Mouse (Mus musculus) cerebellum, postnatal 10 days (tissue): ENCODE data around the gene Krt8.

Experiments used
- DNase-seq, 2 experiments: peaks; one replicate each; pipeline ENCODE4 v3.0.0; 2021; ENCODE audit warnings: mixed read lengths in 2 of 2

The Krt8 gene

DNA sequence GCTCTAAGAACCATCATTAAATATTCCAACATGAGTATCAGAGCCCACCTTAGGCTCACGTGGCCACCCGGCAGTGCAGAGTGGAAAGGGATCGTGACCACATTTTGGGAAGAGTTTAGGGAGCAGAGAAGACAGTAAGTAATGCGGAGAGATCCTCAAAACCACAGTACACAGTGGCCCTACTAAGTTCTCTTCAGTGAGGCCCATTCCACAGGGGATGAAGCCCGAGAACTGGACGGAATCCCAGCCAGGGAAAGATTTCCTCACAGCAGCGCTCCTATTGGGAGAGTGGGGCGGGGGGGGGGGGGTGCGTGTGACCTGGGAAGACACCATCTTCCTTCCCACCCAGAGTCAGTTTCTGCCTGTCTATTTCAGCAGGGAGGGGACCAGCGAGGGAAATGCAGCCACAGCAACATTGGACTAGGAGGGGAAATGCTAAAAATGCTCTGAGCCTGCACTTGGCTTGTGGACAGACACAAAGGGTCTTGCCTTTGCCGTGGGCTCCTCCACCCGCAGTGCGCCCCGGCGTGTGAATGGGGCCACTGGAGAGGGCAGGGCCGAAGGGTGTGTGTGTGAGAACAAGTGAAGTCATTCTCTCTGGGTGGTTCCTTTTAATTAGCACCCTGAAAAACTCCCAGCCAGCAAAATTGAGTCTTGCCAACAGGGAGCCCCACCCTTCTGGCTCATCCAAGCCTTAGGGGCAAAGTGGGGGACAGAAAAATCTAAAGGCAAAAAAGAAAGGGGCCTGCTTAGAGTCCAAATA, 30.0 kb downstream of the Krt8 start:
- DNase-seq = peak in 1 of 2 experiments; percentile 19

DNA sequence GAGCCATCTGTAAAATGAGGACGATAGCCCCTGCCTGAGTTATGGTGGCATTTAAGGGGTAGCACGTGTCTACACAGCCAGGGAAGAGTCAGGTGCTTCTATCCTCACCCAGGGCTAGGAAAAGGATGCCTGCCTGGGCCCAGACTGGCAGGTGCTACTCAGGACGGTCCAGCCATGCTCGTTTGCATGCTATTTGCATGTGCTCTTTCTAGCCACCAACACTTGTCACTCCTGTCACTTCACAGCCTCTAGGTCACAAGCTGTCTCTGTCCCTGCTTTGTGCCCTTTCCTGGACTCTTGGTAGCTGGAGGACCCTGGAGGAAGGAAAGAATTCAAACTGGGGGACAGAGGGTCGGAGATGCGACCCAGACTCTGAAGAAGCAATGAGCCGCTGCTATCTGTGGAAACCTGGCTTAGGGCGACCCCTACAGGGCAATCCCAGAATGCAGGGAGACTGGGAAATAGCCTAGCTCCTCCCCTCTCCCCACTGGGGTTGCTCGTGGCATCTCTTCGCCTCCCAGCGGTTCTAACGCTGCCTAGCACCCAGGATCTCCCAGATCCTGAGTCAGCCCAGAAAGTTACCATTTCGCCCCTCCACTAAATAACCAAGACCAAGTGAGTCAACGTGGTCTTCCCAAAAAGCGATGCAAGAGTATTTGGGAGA, 30.7 kb downstream of the Krt8 start:
- DNase-seq = peak; percentile 97 to 99

DNA sequence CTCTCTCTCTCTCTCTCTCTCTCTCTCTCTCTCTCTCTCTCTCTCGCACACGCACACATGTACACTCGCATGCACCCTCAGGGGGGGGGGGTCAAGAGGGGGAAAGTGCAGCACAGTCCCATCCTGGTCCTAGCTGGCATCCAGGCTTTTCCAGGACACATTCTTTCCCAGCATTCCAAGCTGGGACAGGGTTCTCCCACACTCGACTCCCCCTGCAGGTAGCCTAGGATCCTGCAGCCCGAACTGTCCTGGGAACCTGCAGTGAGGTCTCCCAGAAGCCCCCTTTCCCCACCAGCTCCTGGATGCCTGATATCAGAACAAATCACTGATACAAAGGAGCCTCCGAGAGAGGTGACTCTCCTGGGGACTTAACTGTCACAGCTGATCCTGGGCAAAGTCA, 33.7 kb downstream of the Krt8 start:
- DNase-seq = peak; percentile 82 to 86

DNA sequence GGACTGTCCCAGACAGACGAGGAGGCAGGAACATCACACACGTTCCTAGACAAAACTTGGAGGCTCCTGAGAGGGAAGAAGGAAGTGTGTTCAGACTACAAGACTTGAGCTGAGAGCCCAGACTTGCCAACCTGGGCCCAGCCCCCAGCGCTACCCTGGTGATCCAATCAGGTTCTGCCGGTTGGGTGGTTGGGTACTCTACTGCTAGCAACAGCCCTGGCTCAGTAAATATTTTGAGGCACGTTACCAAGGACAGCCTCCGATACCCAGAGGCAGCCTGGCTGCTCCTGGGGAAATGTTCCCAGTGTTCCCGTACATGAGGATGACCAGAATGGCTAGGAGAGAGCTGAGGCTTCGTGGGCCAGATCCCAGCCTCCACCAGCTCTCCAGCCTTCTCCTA, 37.5 kb downstream of the Krt8 start:
- no peak for DNase-seq

DNA sequence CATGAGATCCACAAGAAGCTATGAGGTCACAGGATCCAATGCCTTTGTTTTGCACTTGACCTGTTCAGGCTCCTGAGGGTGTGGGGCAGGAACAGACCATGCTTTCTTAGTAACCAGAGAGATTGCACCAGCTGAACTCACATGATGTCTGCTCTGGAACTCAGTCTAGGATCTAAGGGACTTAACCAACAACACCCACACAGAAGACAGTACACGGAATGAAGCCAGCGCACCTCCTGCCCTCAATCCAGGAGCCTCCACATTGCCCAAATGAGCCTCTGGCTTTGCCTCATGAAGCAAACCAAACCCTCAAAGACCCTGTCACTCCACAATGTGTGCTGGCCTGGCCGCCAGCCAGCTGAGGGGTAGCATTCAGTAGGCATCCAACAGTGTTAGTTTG, 45.4 kb downstream of the Krt8 start:
- DNase-seq = no peak

DNA sequence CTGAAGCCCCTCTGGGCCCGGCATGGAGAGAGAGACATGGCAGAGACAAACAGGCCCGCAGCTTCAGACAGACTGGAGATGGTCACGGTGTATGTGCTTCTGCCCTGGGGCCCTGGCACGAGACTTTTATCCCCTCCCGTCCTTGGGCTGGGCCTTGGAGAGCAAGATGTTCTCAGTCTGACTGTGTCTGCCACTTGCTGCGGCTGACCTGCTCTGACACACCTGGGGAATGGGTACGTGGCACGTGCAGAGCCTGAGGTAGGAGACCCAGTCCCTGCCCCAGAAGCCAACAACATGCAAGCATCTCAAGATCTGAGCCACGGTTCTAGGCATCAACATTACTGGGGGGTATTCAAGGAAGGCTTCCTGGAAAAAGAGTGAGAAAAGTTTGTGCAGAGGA, 50.1 kb downstream of the Krt8 start, which contains the start of gene Krt78:
Krt78 (minus strand) TSS at position 101 of the 400 bp plus-strand sequence.
- no peak for DNase-seq

DNA sequence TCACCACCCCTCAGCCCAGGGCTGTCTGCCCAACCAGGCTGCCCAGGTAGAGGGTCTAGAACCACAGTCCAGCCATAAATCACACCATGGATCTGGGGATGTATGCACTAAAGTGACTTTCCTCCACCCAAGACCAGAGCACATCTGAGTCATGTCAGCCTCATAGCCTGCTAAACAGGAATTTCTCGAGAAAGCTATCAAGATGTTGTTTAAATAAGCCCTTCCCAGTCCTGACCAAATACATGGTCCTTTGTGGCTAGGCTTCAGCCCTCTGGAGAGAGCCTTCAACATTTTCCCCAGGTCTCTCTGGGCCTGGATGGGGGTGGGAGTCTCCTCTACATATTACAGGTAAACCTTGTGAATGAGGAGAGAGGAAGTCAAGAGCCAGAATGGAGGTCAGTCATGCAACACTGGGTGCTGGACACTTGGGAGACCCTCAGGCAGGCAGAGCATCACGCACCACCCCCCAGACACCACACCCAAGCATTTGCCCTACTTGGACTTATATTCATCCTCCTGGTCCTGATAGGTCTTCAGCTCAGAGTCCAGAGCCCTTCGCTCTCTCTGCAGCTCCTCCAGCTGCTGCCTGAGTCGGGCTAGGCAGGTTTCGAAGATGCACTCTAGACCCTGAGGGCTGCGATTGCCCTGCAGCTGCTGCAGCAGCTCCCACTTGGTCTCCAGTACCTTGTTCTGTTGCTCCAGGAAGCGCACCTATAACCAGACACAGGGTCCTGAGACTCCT, 51.4 kb downstream of the Krt8 start:
- DNase-seq = no peak
